Mouse (Mus musculus): ENCODE results near the gene Usp42.

DNA sequence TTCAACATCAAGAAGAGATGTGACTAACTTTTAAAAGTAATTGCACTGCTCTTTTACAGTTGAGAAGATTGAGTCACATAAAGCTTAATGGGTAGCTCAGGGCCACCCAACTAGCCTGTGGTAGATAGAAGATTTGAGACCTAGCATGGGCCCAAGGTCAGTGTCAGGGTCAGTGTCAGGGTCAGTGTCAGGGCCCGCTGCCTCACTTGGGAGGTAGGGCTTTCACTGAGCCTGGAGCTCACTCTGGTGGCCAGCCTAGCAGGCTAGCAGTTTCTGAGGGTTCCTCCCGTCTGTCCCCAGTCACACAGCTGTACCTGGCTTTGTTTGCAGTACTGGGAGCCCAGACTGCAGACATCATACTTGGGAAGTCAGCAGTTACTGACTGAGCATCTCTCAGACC lies 62.7 kb downstream of the Usp42 start:
- TF ChIP-seq CTCF (IDR thresholded peaks at IDR 0.05) (peak; percentile 47), EP300 (IDR thresholded peaks at IDR 0.05) (no peak)

All from lung, postnatal 0 days (tissue).